Mouse (Mus musculus): ENCODE measurements around the gene Duoxa1. TPM values are rescaled to one million over a fixed set of nuclear protein-coding genes. Genes with fewer than 3 reads are reported as not detected.

Duoxa1 gene
- polyA plus RNA-seq, 1 experiment from 2014 or later: not detected

- ATAC-seq (ENCODE audit: insufficient read depth, low FRiP score, low TSS enrichment): no peak
- 96% methylated on average over 5 of the region's 5 CpGs for WGBS
- Histone ChIP-seq H3K27me3 (ENCODE audit: control insufficient read depth, insufficient read depth, low read length) (no peaks in the 10 kb centered on the region), H3K9me3 (ENCODE audit: control insufficient read depth, low read length) (no peaks in the 10 kb centered on the region), H3K9ac (ENCODE audit: low read length) (no peak overlapping the region), H3K4me3 (ENCODE audit: low read depth, low read length) (no peak overlapping the region), H3K36me3 (ENCODE audit: control insufficient read depth, insufficient read depth, low read length) (no peaks in the 10 kb centered on the region), H3K27ac (ENCODE audit: low read depth, low read length) (no peak overlapping the region), H3K4me1 (ENCODE audit: control insufficient read depth, insufficient read depth, low read length) (no peaks in the 10 kb centered on the region), H3K4me2 (ENCODE audit: low read depth) (no peak overlapping the region)
- no peak for DNase-seq (ENCODE audit: low spot score)
Measured at GRCm38 (mm10) chr2:122255997-122256396, 57.5 kb downstream of the Duoxa1 start.

Other genes starting within 250 kb of the Duoxa1 start
- 13.4 and 14.5 TPM in 2 replicates for gene Spg11, start 195.3 kb downstream of the Duoxa1 start, polyA plus RNA-seq (2014; fragmentation: Nextera tagmentation; extraction: Ambion mirVana)
- 117 and 123 TPM in 2 replicates for gene B2m, start 166.0 kb downstream of the Duoxa1 start, polyA plus RNA-seq (2014; fragmentation: Nextera tagmentation; extraction: Ambion mirVana)
- gene Trim69, start 153.0 kb downstream of the Duoxa1 start, polyA plus RNA-seq (2014; fragmentation: Nextera tagmentation; extraction: Ambion mirVana): 0.18 TPM in 1 of 2 replicates, not detected in the other
- gene Patl2, start 127.5 kb downstream of the Duoxa1 start, polyA plus RNA-seq (2014; fragmentation: Nextera tagmentation; extraction: Ambion mirVana): not detected in 2 replicates
- gene Terb2, start 127.5 kb downstream of the Duoxa1 start, polyA plus RNA-seq (2014; fragmentation: Nextera tagmentation; extraction: Ambion mirVana): not detected in 2 replicates
- gene Sord, start 79.0 kb downstream of the Duoxa1 start, polyA plus RNA-seq (2014; fragmentation: Nextera tagmentation; extraction: Ambion mirVana): 20.6 and 23.8 TPM in 2 replicates
- gene Duox2, start 15.3 kb downstream of the Duoxa1 start, polyA plus RNA-seq (2014; fragmentation: Nextera tagmentation; extraction: Ambion mirVana): 0.04 TPM in 1 of 2 replicates, not detected in the other
- 0.19 TPM in 1 of 2 replicates, not detected in the other for gene Duoxa2, start 14.8 kb downstream of the Duoxa1 start, polyA plus RNA-seq (2014; fragmentation: Nextera tagmentation; extraction: Ambion mirVana)
- 0.07 and 0.11 TPM in 2 replicates for gene Duox1, start 1.9 kb upstream of the Duoxa1 start, polyA plus RNA-seq (2014; fragmentation: Nextera tagmentation; extraction: Ambion mirVana)
- gene Shf, start 55.4 kb upstream of the Duoxa1 start, polyA plus RNA-seq (2014; fragmentation: Nextera tagmentation; extraction: Ambion mirVana): 12.9 and 13.8 TPM in 2 replicates
- gene Slc28a2, start 112.7 kb upstream of the Duoxa1 start, polyA plus RNA-seq (2014; fragmentation: Nextera tagmentation; extraction: Ambion mirVana): 0.13 TPM in 1 of 2 replicates, not detected in the other
- not detected in 2 replicates for gene Gm14085, start 171.2 kb upstream of the Duoxa1 start, polyA plus RNA-seq (2014; fragmentation: Nextera tagmentation; extraction: Ambion mirVana)